Mouse (Mus musculus) midbrain, embryonic 14.5 days (tissue): ENCODE data around the gene Gm4513. TPM values are rescaled to one million over a fixed set of nuclear protein-coding genes. Genes with fewer than 3 reads are reported as not detected.
"Not testable (repeated sequence)": the region's sequence is repeated elsewhere in the genome, so short reads cannot be mapped to it uniquely, and the experiment has no call there.

Experiments
- ATAC-seq: fragments of 200-750 bp; cut with Nextera tagmentation; 2 replicates; pipeline ENCODE4 v1.8.0; 2017; ENCODE audit warnings: moderate number of reproducible peaks, moderate library complexity; ENCODE audit not compliant: low FRiP score, low TSS enrichment
- DNase-seq: peaks from one replicate; pipeline ENCODE4 v3.0.0-alpha.2; 2015
- H3K27ac ChIP-seq: fragments of 300-500 bp; sonication (generic); replicated peaks from 2 replicates; pipeline ENCODE4 v1.5.1; 2014; ENCODE audit warnings: mild to moderate bottlenecking, low read depth, low read length, moderate library complexity
- H3K27me3 ChIP-seq: fragments of 300-500 bp; sonication (generic); 2 replicates; pipeline ENCODE4 v1.6.1; 2014; ENCODE audit warnings: low read length, control low read depth, mixed read lengths; ENCODE audit not compliant: control insufficient read depth, insufficient read depth
- H3K36me3 ChIP-seq: fragments of 300-500 bp; sonication (generic); 2 replicates; pipeline ENCODE4 v1.6.1; 2014; ENCODE audit warnings: low read length, control low read depth; ENCODE audit not compliant: control insufficient read depth, insufficient read depth
- H3K4me1 ChIP-seq: fragments of 300-500 bp; sonication (generic); 2 replicates; pipeline ENCODE4 v1.6.1; 2014; ENCODE audit warnings: mild to moderate bottlenecking, antibody characterized with exemption, low read length, control low read depth; ENCODE audit not compliant: control insufficient read depth, insufficient read depth
- H3K4me2 ChIP-seq: fragments of 300-500 bp; sonication (generic); 2 replicates; pipeline ENCODE4 v1.6.1; 2014; ENCODE audit warnings: mild to moderate bottlenecking, low read length, moderate library complexity
- H3K4me3 ChIP-seq: fragments of 300-500 bp; sonication (generic); replicated peaks from 2 replicates; pipeline ENCODE4 v1.5.1; 2014; ENCODE audit warnings: low read depth, low read length
- H3K9ac ChIP-seq: fragments of 300-500 bp; sonication (generic); replicated peaks from 2 replicates; pipeline ENCODE4 v1.6.1; 2014; ENCODE audit warnings: mild to moderate bottlenecking, low read length, moderate library complexity
- H3K9me3 ChIP-seq: fragments of 300-500 bp; sonication (generic); 2 replicates; pipeline ENCODE4 v1.6.1; 2016; ENCODE audit warnings: low read length, control low read depth, mixed read lengths; ENCODE audit not compliant: control insufficient read depth
- WGBS: fragments of 180-500 bp; shearing (Covaris S2); extraction: QIAGEN DNeasy Blood & Tissue Kit; methylation state at CpG from one replicate; pipeline ENCODE4 v1.1.7; 2014; 5-methylcytosine and 5-hydroxymethylcytosine counted together
- polyA plus RNA-seq: library from polyadenylated mRNA; unstranded; fragments of >200 nt; fragmentation: Nextera tagmentation; extraction: Ambion mirVana; gene quantifications from 2 replicates; pipeline ENCODE4 v1.2.1, GENCODE M21; 2014

The Gm4513 gene
- not detected in 2 replicates for polyA plus RNA-seq

DNA sequence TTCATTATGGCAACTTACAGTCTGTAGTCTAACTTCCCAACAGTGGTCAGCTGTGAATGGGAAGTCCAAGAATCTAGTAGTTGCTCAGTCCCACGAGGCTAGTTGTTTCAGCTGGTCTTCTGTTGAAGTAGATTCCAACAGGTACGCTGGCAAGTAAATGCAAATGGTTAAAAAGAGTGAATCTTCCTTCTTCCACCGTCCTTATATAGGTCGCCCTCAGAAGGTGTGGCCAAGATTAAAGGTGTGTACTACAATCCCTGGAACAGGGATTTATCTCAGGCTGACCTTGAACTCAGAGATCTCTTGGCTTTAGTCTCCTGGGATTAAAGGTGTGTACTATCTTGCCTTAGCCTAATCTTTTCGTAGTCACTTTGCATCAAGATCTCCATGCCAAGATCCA lies at the start of gene Gm4513:
Gene Gm4513, minus strand, starts transcription at position 101 of the 400 bp plus-strand sequence.
- H3K4me3 ChIP-seq, DNase-seq, H3K9ac ChIP-seq, H3K9me3 ChIP-seq, H3K27me3 ChIP-seq, H3K4me2 ChIP-seq, H3K27ac ChIP-seq, H3K36me3 ChIP-seq, H3K4me1 ChIP-seq, ATAC-seq: not testable (repeated sequence)
- 71% methylated on average over 3 of the region's 5 CpGs for WGBS

DNA sequence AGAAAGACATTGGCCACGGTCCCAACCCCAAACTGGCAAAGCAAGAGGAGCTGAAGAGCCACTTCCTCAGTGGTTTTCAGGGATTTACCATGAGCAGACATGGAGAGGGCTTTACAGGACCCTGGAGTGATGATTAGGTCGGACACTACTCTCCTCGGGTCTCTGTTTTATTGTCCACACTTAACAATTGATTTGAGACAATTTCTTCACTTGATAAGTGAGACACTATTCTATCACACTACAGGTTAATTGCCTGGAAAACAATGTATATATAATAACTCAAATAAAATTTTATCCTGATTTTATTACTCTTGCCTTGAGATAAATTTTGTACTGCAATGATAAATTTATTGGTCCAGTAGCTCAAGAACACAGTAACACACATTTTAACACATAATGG lies 22.7 kb downstream of the Gm4513 start, which contains the start of gene Gm4141:
Gene Gm4141, minus strand, starts transcription at position 101 of the 400 bp plus-strand sequence.
- not testable (repeated sequence) for H3K27me3 ChIP-seq, H3K4me3 ChIP-seq, ATAC-seq, H3K9me3 ChIP-seq, H3K36me3 ChIP-seq, H3K4me2 ChIP-seq, H3K9ac ChIP-seq, H3K4me1 ChIP-seq, H3K27ac ChIP-seq, DNase-seq
- no CpG with 5 or more reads among the region's 3 CpGs for WGBS

DNA sequence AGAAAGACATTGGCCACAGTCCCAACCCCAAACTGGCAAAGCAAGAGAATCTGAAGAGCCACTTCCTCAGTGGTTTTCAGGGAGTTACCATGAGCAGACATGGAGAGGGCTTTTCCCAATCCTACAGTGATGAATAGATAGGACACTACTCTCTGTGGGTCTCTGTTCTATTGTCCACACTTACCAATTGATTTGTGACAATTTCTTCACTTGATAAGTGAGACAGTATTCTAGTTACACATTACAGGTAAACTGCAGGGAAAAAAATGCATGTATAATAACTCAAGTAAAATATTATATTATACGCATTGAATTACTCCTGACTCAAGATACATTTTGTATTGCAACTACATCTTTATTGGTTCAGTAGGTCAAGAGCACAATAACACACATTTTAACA lies 53.2 kb downstream of the Gm4513 start, which contains the start of gene Gm5726:
Gene Gm5726, minus strand, starts transcription at position 101 of the 400 bp plus-strand sequence.
- ATAC-seq: not testable (repeated sequence)

More for the DNA sequence above, 53.2 kb downstream of the Gm4513 start, which contains the start of gene Gm5726:
- H3K27me3 ChIP-seq, H3K36me3 ChIP-seq, H3K4me1 ChIP-seq, DNase-seq, H3K4me2 ChIP-seq, H3K27ac ChIP-seq, H3K9ac ChIP-seq, H3K9me3 ChIP-seq, H3K4me3 ChIP-seq: not testable (repeated sequence)
- no CpG with 5 or more reads among the region's 1 CpGs for WGBS

Other genes with a start within 250 kb of the Gm4513 start
- not detected in 2 replicates for gene Gm5728, start 223.6 kb downstream of the Gm4513 start, polyA plus RNA-seq
- gene Vmn1r100, start 181.1 kb downstream of the Gm4513 start, polyA plus RNA-seq: not detected in 2 replicates
- gene Vmn1r101, start 156.4 kb downstream of the Gm4513 start, polyA plus RNA-seq: not detected in 2 replicates
- not detected in 2 replicates for gene Gm10670, start 124.1 kb downstream of the Gm4513 start, polyA plus RNA-seq
- gene Vmn1r103, start 88.5 kb downstream of the Gm4513 start, polyA plus RNA-seq: not detected in 2 replicates
- gene Vmn1r104, start 65.2 kb downstream of the Gm4513 start, polyA plus RNA-seq: not detected in 2 replicates
- gene Gm5726, start 53.3 kb downstream of the Gm4513 start, polyA plus RNA-seq: not detected in 2 replicates
- not detected in 2 replicates for gene Gm4141, start 22.8 kb downstream of the Gm4513 start, polyA plus RNA-seq
- gene Vmn1r107, start 69.9 kb upstream of the Gm4513 start, polyA plus RNA-seq: not detected in 2 replicates
- not detected in 2 replicates for gene Vmn1r111, start 104.2 kb upstream of the Gm4513 start, polyA plus RNA-seq
- gene Gm10668, start 131.6 kb upstream of the Gm4513 start, polyA plus RNA-seq: not detected in 2 replicates
- not detected in 2 replicates for gene Vmn1r112, start 172.2 kb upstream of the Gm4513 start, polyA plus RNA-seq
- not detected in 2 replicates for gene Vmn1r113, start 188.3 kb upstream of the Gm4513 start, polyA plus RNA-seq
- not detected in 2 replicates for gene Vmn1r114, start 213.2 kb upstream of the Gm4513 start, polyA plus RNA-seq
- gene Vmn1r115, start 246.0 kb upstream of the Gm4513 start, polyA plus RNA-seq: not detected in 2 replicates